Mouse (Mus musculus) hindbrain, postnatal 0 days (tissue): ENCODE measurements at regions not wholly inside any gene's neighbourhood (a gene's known extent, or its start where the extent isn't known, plus 50 kb on each side); places are given as distances from the start of the nearest gene placed in this dataset.

ENCODE experiments used
- ATAC-seq: fragments of 200-750 bp; cut with Nextera tagmentation; 2 replicates; pipeline ENCODE4 v1.8.0; 2017; ENCODE audit warnings: mild to moderate bottlenecking, moderate TSS enrichment, moderate library complexity
- DNase-seq: peaks from one replicate; pipeline ENCODE4 v3.0.0-alpha.2; 2015; ENCODE audit warnings: low spot score
- H3K27ac ChIP-seq: fragments of 300-500 bp; sonication (generic); 2 replicates; pipeline ENCODE4 v1.5.1; 2014; ENCODE audit warnings: mild to moderate bottlenecking
- H3K27me3 ChIP-seq: fragments of 300-500 bp; sonication (generic); 2 replicates; pipeline ENCODE4 v1.6.1; 2014; ENCODE audit warnings: low read length, mixed read lengths; ENCODE audit not compliant: insufficient read depth
- H3K36me3 ChIP-seq: fragments of 300-500 bp; sonication (generic); 2 replicates; pipeline ENCODE4 v1.6.1; 2014; ENCODE audit warnings: low read length, mixed read lengths; ENCODE audit not compliant: insufficient read depth
- H3K4me1 ChIP-seq: fragments of 300-500 bp; sonication (generic); 2 replicates; pipeline ENCODE4 v1.6.1; 2014; ENCODE audit warnings: antibody characterized with exemption, low read length, mixed read lengths; ENCODE audit not compliant: insufficient read depth
- H3K4me2 ChIP-seq: fragments of 300-500 bp; sonication (generic); 2 replicates; pipeline ENCODE4 v1.6.1; 2014; ENCODE audit warnings: low read depth, mild to moderate bottlenecking, low read length, moderate library complexity, mixed read lengths
- H3K4me3 ChIP-seq: fragments of 300-500 bp; sonication (generic); 2 replicates; pipeline ENCODE4 v1.5.1; 2014; ENCODE audit warnings: low read length
- H3K9ac ChIP-seq: fragments of 300-500 bp; sonication (generic); replicated peaks from 2 replicates; pipeline ENCODE4 v1.6.1; 2014; ENCODE audit warnings: mild to moderate bottlenecking, low read length, moderate library complexity, mixed read lengths
- H3K9me3 ChIP-seq: fragments of 300-500 bp; sonication (generic); 2 replicates; pipeline ENCODE4 v1.6.1; 2016; ENCODE audit warnings: low read length, mixed read lengths
- CTCF ChIP-seq: IDR thresholded peaks from 2 replicates; pipeline ENCODE4 v1.5.1; 2016; ENCODE audit warnings: antibody characterized with exemption, control low read depth, low read depth
- WGBS: fragments of 180-500 bp; shearing (Covaris S2); extraction: QIAGEN DNeasy Blood & Tissue Kit; methylation state at CpG from one replicate; pipeline ENCODE4 v1.1.7; 2014; 5-methylcytosine and 5-hydroxymethylcytosine counted together

DNA sequence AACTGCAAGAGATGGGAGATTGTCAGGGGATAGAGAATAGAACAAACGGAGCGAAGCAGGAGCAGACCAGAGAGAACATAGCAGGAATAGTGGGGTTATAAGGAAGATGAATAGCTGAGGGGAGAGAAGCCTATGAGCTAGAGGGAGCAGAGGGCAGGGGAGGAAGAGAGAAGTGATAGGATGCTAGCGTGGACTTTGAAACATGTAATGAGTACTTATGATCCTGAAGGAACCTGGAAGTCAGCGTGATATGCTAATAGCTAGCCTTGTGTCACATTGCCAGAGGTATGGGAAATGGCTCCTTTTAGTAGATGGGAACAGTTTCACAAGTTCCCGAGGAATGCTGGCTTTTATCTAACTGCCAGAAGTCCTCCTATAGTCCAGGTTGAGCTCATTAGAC, 51.8 kb downstream of the Calml3 start:
- WGBS: 93% methylated on average over 5 of the region's 5 CpGs
- Histone ChIP-seq H3K4me2 (no peak overlapping the region), H3K4me3 (no peak overlapping the region), H3K9me3 (no peaks in the 10 kb centered on the region), H3K36me3 (no peaks in the 10 kb centered on the region), H3K27ac (no peak overlapping the region), H3K4me1 (no peaks in the 10 kb centered on the region), H3K27me3 (no peaks in the 10 kb centered on the region), H3K9ac (no peak overlapping the region)
- no peak for TF ChIP-seq CTCF
- ATAC-seq: no peak
- no peak for DNase-seq

DNA sequence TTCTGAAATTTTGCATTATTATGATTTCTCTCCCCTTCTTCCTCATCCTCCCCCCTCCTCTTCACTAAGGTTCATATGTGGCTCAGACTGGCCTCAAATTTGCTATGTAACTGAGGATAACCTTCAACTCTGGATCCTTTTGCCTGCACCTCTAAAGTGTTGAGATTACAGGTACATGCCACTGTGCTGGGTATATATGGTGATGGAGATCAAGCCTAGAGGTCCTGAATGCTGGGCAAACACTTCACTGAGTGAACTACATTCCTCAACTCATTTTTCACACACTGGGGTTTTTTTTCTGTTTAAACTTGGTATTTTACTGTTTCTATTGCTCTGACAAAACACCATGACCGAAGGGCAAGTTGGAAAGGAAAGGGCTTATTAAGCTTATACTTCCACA, 52.9 kb downstream of the Calml3 start:
- Histone ChIP-seq H3K4me3 (no peak overlapping the region), H3K4me1 (no peaks in the 10 kb centered on the region), H3K27me3 (no peaks in the 10 kb centered on the region), H3K27ac (no peak overlapping the region), H3K9ac (no peak overlapping the region), H3K36me3 (no peaks in the 10 kb centered on the region), H3K4me2 (no peak overlapping the region), H3K9me3 (no peaks in the 10 kb centered on the region)
- ATAC-seq (no peak), DNase-seq (no peak)
- 77% methylated on average over 1 of the region's 1 CpGs for WGBS
- no peak for TF ChIP-seq CTCF

DNA sequence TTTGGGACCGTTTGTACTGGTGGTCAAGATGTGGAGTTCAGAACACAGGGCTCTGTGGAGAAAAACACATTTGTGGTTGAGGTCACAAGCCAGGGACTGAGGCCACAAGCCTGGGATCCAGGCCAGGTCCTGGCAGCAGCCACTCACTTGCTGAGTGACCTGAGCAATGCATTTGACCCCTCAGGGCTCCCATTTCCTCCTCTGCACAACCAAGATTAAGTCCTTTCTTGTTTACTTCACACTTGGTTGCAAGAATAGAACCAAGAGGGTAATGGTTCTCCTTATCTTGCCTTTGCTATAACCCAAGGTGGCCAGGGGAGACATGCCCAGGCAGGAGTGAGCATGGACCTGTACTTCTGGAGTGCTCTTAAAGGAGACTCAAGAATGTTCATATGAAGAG, 53.4 kb downstream of the Calml3 start:
- no peak overlapping the region for H3K27ac ChIP-seq
- H3K9ac ChIP-seq: no peak overlapping the region
- no peaks in the 10 kb centered on the region for H3K9me3 ChIP-seq
- no peaks in the 10 kb centered on the region for H3K27me3 ChIP-seq
- DNase-seq: no peak
- no peak overlapping the region for H3K4me3 ChIP-seq
- H3K36me3 ChIP-seq: no peaks in the 10 kb centered on the region
- ATAC-seq: no peak
- H3K4me1 ChIP-seq: no peaks in the 10 kb centered on the region
- WGBS: 73% methylated on average over 1 of the region's 1 CpGs
- no peak for TF ChIP-seq CTCF
- no peak overlapping the region for H3K4me2 ChIP-seq

DNA sequence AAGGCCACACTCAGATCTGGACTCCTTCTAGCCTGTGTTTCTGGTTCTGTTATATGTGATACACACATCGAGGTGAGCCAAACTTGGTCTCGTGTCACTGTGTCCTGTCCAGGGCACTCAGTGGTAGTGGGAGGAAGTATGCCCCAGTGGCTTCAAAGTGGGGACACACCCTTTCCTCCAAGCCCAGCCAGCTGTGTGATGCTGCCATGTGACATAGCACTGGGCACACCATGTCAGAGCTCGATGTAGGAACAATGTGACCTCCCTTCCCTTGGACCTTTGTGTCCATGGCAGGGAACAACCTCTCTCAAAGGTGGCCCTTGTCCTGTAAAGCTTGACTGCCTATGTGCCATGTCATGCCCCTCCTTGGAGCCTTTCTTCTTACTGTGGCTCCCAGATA, 54.5 kb downstream of the Calml3 start:
- Histone ChIP-seq H3K4me2 (no peak overlapping the region), H3K27me3 (no peaks in the 10 kb centered on the region), H3K9ac (no peak overlapping the region), H3K4me3 (no peak overlapping the region), H3K4me1 (no peaks in the 10 kb centered on the region), H3K9me3 (no peaks in the 10 kb centered on the region), H3K36me3 (no peaks in the 10 kb centered on the region), H3K27ac (no peak overlapping the region)
- WGBS: 78% methylated on average over 3 of the region's 3 CpGs
- TF ChIP-seq CTCF: no peak
- no peak for DNase-seq
- ATAC-seq: no peak

GRCm38 (mm10) chr13:3748859-3749258, 55.3 kb downstream of the Calml3 start:
- DNase-seq: no peak
- H3K27me3 ChIP-seq: no peaks in the 10 kb centered on the region
- 65% methylated on average over 5 of the region's 5 CpGs for WGBS
- H3K4me2 ChIP-seq: no peak overlapping the region
- TF ChIP-seq CTCF: no peak
- ATAC-seq: no peak
- H3K9ac ChIP-seq: no peak overlapping the region
- no peaks in the 10 kb centered on the region for H3K9me3 ChIP-seq
- H3K27ac ChIP-seq: no peak overlapping the region
- H3K4me1 ChIP-seq: no peaks in the 10 kb centered on the region
- no peaks in the 10 kb centered on the region for H3K36me3 ChIP-seq
- H3K4me3 ChIP-seq: no peak overlapping the region

DNA sequence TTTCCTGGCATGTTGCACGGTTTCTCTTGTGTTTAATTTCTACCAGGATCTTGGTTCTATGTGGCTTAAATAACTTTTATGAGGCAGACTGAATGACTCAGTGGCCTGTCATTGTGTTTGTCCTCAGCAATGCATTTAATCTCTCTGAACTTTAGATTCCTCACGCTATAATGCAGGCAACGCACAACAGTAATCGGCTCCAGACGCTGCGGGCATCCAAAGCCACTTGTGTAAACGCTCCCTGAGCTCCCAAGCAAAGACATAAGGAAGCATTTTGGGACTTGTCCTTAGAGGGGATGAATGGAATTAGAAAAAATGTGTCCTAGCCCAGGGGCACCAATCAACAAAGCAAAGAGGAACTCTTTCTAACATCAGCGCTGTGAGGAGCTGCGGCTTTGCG, 57.6 kb downstream of the Calml3 start:
- no peak for TF ChIP-seq CTCF
- DNase-seq (no peak), ATAC-seq (no peak)
- WGBS: 63% methylated on average over 10 of the region's 10 CpGs
- no peak overlapping the region for H3K27ac ChIP-seq
- no peak overlapping the region for H3K9ac ChIP-seq
- no peaks in the 10 kb centered on the region for H3K9me3 ChIP-seq
- H3K27me3 ChIP-seq: no peaks in the 10 kb centered on the region
- H3K4me2 ChIP-seq: no peak overlapping the region
- no peaks in the 10 kb centered on the region for H3K36me3 ChIP-seq
- no peaks in the 10 kb centered on the region; the same call in 1 of the 2 replicates for H3K4me1 ChIP-seq
- no peak overlapping the region for H3K4me3 ChIP-seq

DNA sequence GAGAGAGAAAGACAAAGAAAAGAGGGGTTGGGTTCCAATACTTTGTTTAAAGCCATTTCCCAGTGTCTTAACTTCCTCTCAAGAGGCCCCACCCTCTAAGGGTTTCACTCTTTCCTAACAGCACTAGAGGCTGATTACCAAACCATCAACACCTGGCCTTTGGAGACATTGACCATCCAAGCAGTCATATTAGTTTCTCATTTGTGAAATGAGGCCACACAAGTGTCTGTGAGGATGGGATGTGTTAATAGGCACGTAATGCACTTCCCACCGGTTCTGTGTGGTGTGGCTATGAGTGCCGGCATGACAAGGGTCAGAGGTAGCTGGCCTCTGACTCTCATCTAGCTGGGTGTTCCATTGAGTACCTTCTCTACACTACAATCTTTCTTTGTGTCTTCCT, 59.2 kb downstream of the Calml3 start:
- no peak for ATAC-seq
- Histone ChIP-seq H3K9ac (no peak overlapping the region), H3K27ac (no peak overlapping the region), H3K4me2 (no peak overlapping the region), H3K36me3 (no peaks in the 10 kb centered on the region), H3K9me3 (no peaks in the 10 kb centered on the region), H3K4me1 (no peaks in the 10 kb centered on the region; the same call in 1 of the 2 replicates), H3K4me3 (no peak overlapping the region), H3K27me3 (no peaks in the 10 kb centered on the region)
- no peak for TF ChIP-seq CTCF
- DNase-seq: no peak
- 62% methylated on average over 3 of the region's 3 CpGs for WGBS
